12 mouse cellular contexts compared by ENCODE assay signal in genomic region chr2:151609974-151610373, GRCm38 (mm10). TPM values are rescaled to one million over a fixed set of nuclear protein-coding genes. Genes with fewer than 3 reads are reported as not detected.
DNase-seq lines count a peak whose midpoint lies in the region; ATAC-seq and TF ChIP-seq lines count a peak whose summit lies in the region.
"Had no signal": no experiment of that assay in that cellular context is flagged by ENCODE, and none has a peak within 500 bp of the region (broad histone marks: within the 10 kb centered on the region; RNA-seq: fewer than 3 reads in every experiment).

No protein-coding gene starts in this region.

- no peaks in the 10 kb centered on the region for H3K27me3 ChIP-seq in hindbrain, embryonic 13.5 days
- H3K27me3 ChIP-seq in hindbrain, embryonic 16.5 days (replicated peaks; ENCODE audit: control insufficient read depth, insufficient read depth, low read length), result no peaks in the 10 kb centered on the region
- H3K27me3 ChIP-seq in midbrain, embryonic 12.5 days, result no peaks in the 10 kb centered on the region
- H3K27me3 ChIP-seq in midbrain, embryonic 10.5 days (ENCODE audit: low read depth, poor library complexity, severe bottlenecking), result no peaks in the 10 kb centered on the region
- H3K27me3 ChIP-seq in forebrain, embryonic 11.5 days (ENCODE audit: control insufficient read depth, insufficient read depth, low read length), result no peaks in the 10 kb centered on the region

- H3K4me2 ChIP-seq in hindbrain, embryonic 13.5 days, result no peak overlapping the region
- no peak overlapping the region for H3K4me2 ChIP-seq in hindbrain, embryonic 16.5 days (ENCODE audit: low read length)
- no peak overlapping the region for H3K4me2 ChIP-seq in midbrain, embryonic 12.5 days (replicated peaks)
- no peak overlapping the region for H3K4me2 ChIP-seq in forebrain, embryonic 11.5 days (ENCODE audit: low read depth, low read length, severe bottlenecking)
- H3K4me2 ChIP-seq: heart, embryonic 15.5 days had no signal

- H3K27ac ChIP-seq in hindbrain, embryonic 13.5 days, result peak overlapping the region; percentile 36
- H3K27ac ChIP-seq in hindbrain, embryonic 16.5 days (ENCODE audit: low read depth, low read length), result no peak overlapping the region
- no peak overlapping the region for H3K27ac ChIP-seq in midbrain, embryonic 12.5 days (replicated peaks)
- no peak overlapping the region for H3K27ac ChIP-seq in midbrain, embryonic 10.5 days (replicated peaks)
- H3K27ac ChIP-seq in forebrain, embryonic 11.5 days (ENCODE audit: low read depth, low read length), result no peak overlapping the region
- H3K27ac ChIP-seq: heart, embryonic 15.5 days had no signal

- TF ChIP-seq POLR2A in brain, embryonic 14.5 days (IDR thresholded peaks at IDR 0.05; ENCODE audit: borderline replicate concordance, extremely low read depth, insufficient read depth, insufficient read length, poor library complexity, severe bottlenecking), result no peak

- peak; percentile 19; the same call in 1 of the 2 replicates for ATAC-seq in hindbrain, embryonic 13.5 days (ENCODE audit: low FRiP score)
- ATAC-seq in hindbrain, embryonic 16.5 days, result no peak
- peak; percentile 36; the same call in 1 of the 2 replicates for ATAC-seq in midbrain, embryonic 12.5 days (ENCODE audit: low FRiP score, low read depth)
- no peak for ATAC-seq in forebrain, embryonic 11.5 days (replicated peaks; ENCODE audit: low FRiP score)

- peak overlapping the region; percentile 14; the same call in 1 of the 2 replicates for H3K9ac ChIP-seq in hindbrain, embryonic 13.5 days
- no peak overlapping the region for H3K9ac ChIP-seq in hindbrain, embryonic 16.5 days (ENCODE audit: low read depth, low read length)
- 0 out of 2 replicates have a peak overlapping the region, but pooled peaks have one; percentile 16 for H3K9ac ChIP-seq in midbrain, embryonic 12.5 days (replicated peaks)
- H3K9ac ChIP-seq in forebrain, embryonic 11.5 days (ENCODE audit: low read length), result no peak overlapping the region
- H3K9ac ChIP-seq: heart, embryonic 15.5 days had no signal

- no peak overlapping the region for H3K4me3 ChIP-seq in hindbrain, embryonic 13.5 days
- H3K4me3 ChIP-seq in hindbrain, embryonic 16.5 days (ENCODE audit: low read length), result no peak overlapping the region
- H3K4me3 ChIP-seq in midbrain, embryonic 12.5 days, result no peak overlapping the region
- H3K4me3 ChIP-seq in midbrain, embryonic 10.5 days, result no peak overlapping the region
- H3K4me3 ChIP-seq in forebrain, embryonic 11.5 days (ENCODE audit: low read depth, low read length), result no peak overlapping the region
- H3K4me3 ChIP-seq: heart, embryonic 15.5 days had no signal

- no peaks in the 10 kb centered on the region; the same call in 1 of the 2 replicates for H3K36me3 ChIP-seq in hindbrain, embryonic 13.5 days
- no peaks in the 10 kb centered on the region for H3K36me3 ChIP-seq in hindbrain, embryonic 16.5 days (ENCODE audit: control insufficient read depth, insufficient read depth, low read length)
- no peaks in the 10 kb centered on the region for H3K36me3 ChIP-seq in midbrain, embryonic 12.5 days
- no peaks in the 10 kb centered on the region for H3K36me3 ChIP-seq in midbrain, embryonic 10.5 days
- no peaks in the 10 kb centered on the region for H3K36me3 ChIP-seq in forebrain, embryonic 11.5 days (ENCODE audit: control insufficient read depth, insufficient read depth, low read length)
- H3K36me3 ChIP-seq: heart, embryonic 15.5 days had no signal

- DNase-seq in midbrain, embryonic 10.5 days (ENCODE audit: low spot score), result no peak
- peak; percentile 62 for DNase-seq in brain, embryonic 14.5 days (ENCODE audit: low read depth)
- DNase-seq in retina, postnatal 1 day, result peak; percentile 70
- no peak for DNase-seq in forebrain, embryonic 11.5 days (ENCODE audit: low spot score)
- no peak for DNase-seq in urinary bladder, postnatal 14 days (ENCODE audit: low spot score)
- DNase-seq: cerebellum, adult 2 months; liver; lung, postnatal 4 days had no signal

- H3K9me3 ChIP-seq in hindbrain, embryonic 13.5 days, result no peaks in the 10 kb centered on the region
- no peaks in the 10 kb centered on the region for H3K9me3 ChIP-seq in hindbrain, embryonic 16.5 days (ENCODE audit: control insufficient read depth, low read length)
- H3K9me3 ChIP-seq in midbrain, embryonic 12.5 days, result no peaks in the 10 kb centered on the region
- H3K9me3 ChIP-seq in midbrain, embryonic 10.5 days (replicated peaks), result no peaks in the 10 kb centered on the region
- no peaks in the 10 kb centered on the region for H3K9me3 ChIP-seq in forebrain, embryonic 11.5 days (ENCODE audit: control insufficient read depth, low read length)
- H3K9me3 ChIP-seq: heart, embryonic 15.5 days had no signal

- 21% methylated on average over 3 of the region's 3 CpGs for WGBS in hindbrain, embryonic 13.5 days
- 19% methylated on average over 3 of the region's 3 CpGs for WGBS in hindbrain, embryonic 16.5 days
- 58% methylated on average over 3 of the region's 3 CpGs for WGBS in midbrain, embryonic 12.5 days
- WGBS in midbrain, embryonic 10.5 days, result 47% methylated on average over 3 of the region's 3 CpGs
- 60% methylated on average over 3 of the region's 3 CpGs for WGBS in forebrain, embryonic 11.5 days

- H3K4me1 ChIP-seq in hindbrain, embryonic 13.5 days (replicated peaks), result peaks cover 25% of the 10 kb centered on the region
- H3K4me1 ChIP-seq in hindbrain, embryonic 16.5 days (ENCODE audit: control insufficient read depth, insufficient read depth, low read depth, low read length), result peaks cover 9% of the 10 kb centered on the region
- peaks cover 16% of the 10 kb centered on the region for H3K4me1 ChIP-seq in midbrain, embryonic 12.5 days
- peaks cover 24% of the 10 kb centered on the region for H3K4me1 ChIP-seq in midbrain, embryonic 10.5 days
- H3K4me1 ChIP-seq in forebrain, embryonic 11.5 days (replicated peaks; ENCODE audit: control insufficient read depth, insufficient read depth, low read length), result 0 out of 2 replicates have a peak, but pooled peaks cover 4% of the 10 kb centered on the region
- H3K4me1 ChIP-seq: heart, embryonic 15.5 days had no signal

- TF ChIP-seq CTCF in brain, embryonic 14.5 days (IDR thresholded peaks at IDR 0.05; ENCODE audit: borderline replicate concordance, extremely low read depth, insufficient read depth, insufficient read length), result no peak

RNA-seq across cellular contexts. Expression of gene Snph, which starts 22.4 kb away (rescaled TPM):
- polyA plus RNA-seq in hindbrain, embryonic 13.5 days (2015; fragmentation: Nextera tagmentation; extraction: Ambion mirVana), result 14.1 and 16.6 TPM in 2 replicates
- 24.8 and 28.3 TPM in 2 replicates for polyA plus RNA-seq in hindbrain, embryonic 16.5 days (2015; fragmentation: Nextera tagmentation; extraction: Ambion mirVana)
- polyA plus RNA-seq in midbrain, embryonic 12.5 days (2016; fragmentation: Nextera tagmentation; extraction: Ambion mirVana), result 5.5 and 6.3 TPM in 2 replicates
- 1.3 and 2.1 TPM in 2 replicates for polyA plus RNA-seq in midbrain, embryonic 10.5 days (2016; fragmentation: Nextera tagmentation; extraction: Ambion mirVana)
- polyA plus RNA-seq in brain, embryonic 14.5 days (2012; rRNA removed), result 13.8 and 27.0 TPM in 2 replicates
- polyA plus RNA-seq in forebrain, embryonic 11.5 days (2014; fragmentation: Nextera tagmentation; extraction: Ambion mirVana), result 2.4 and 3.6 TPM in 2 replicates

RNA-seq across cellular contexts. Expression of gene Sdcbp2, which starts 37.6 kb away (rescaled TPM):
- 0.54 and 0.90 TPM in 2 replicates for polyA plus RNA-seq in hindbrain, embryonic 13.5 days (2015; fragmentation: Nextera tagmentation; extraction: Ambion mirVana)
- 0.58 and 0.70 TPM in 2 replicates for polyA plus RNA-seq in hindbrain, embryonic 16.5 days (2015; fragmentation: Nextera tagmentation; extraction: Ambion mirVana)
- polyA plus RNA-seq in midbrain, embryonic 12.5 days (2016; fragmentation: Nextera tagmentation; extraction: Ambion mirVana), result 0.33 and 0.50 TPM in 2 replicates
- polyA plus RNA-seq in midbrain, embryonic 10.5 days (2016; fragmentation: Nextera tagmentation; extraction: Ambion mirVana), result 0.84 and 0.93 TPM in 2 replicates
- 1.1 TPM in 2 replicates for polyA plus RNA-seq in brain, embryonic 14.5 days (2012; rRNA removed)
- 0.44 and 0.83 TPM in 2 replicates for polyA plus RNA-seq in forebrain, embryonic 11.5 days (2014; fragmentation: Nextera tagmentation; extraction: Ambion mirVana)

RNA-seq across cellular contexts. Expression of gene Rad21l, which starts 58.4 kb away (rescaled TPM):
- polyA plus RNA-seq in hindbrain, embryonic 13.5 days (2015; fragmentation: Nextera tagmentation; extraction: Ambion mirVana), result 0.19 TPM in 1 of 2 replicates, not detected in the other
- polyA plus RNA-seq in hindbrain, embryonic 16.5 days (2015; fragmentation: Nextera tagmentation; extraction: Ambion mirVana), result 0.15 and 0.28 TPM in 2 replicates
- polyA plus RNA-seq in midbrain, embryonic 12.5 days (2016; fragmentation: Nextera tagmentation; extraction: Ambion mirVana), result not detected in 2 replicates
- polyA plus RNA-seq in midbrain, embryonic 10.5 days (2016; fragmentation: Nextera tagmentation; extraction: Ambion mirVana), result 0.06 TPM in 1 of 2 replicates, not detected in the other
- 0.18 TPM in 1 of 2 replicates, not detected in the other for polyA plus RNA-seq in brain, embryonic 14.5 days (2012; rRNA removed)
- not detected in 2 replicates for polyA plus RNA-seq in forebrain, embryonic 11.5 days (2014; fragmentation: Nextera tagmentation; extraction: Ambion mirVana)
- polyA plus RNA-seq: heart, embryonic 15.5 days had no signal

Comparison
In these comparisons a context has a peak if more than half of its experiments do, and no peak if none do; other contexts are left out.
1. ATAC-seq: peak in hindbrain, embryonic 13.5 days (single experiment) and midbrain, embryonic 12.5 days (single experiment); none in hindbrain, embryonic 16.5 days (single experiment) and forebrain, embryonic 11.5 days (single experiment).
2. H3K9ac ChIP-seq: peak in hindbrain, embryonic 13.5 days (single experiment) and midbrain, embryonic 12.5 days (single experiment); none in hindbrain, embryonic 16.5 days (single experiment) and forebrain, embryonic 11.5 days (single experiment).
3. DNase-seq: peak in brain, embryonic 14.5 days (single experiment) and retina, postnatal 1 day (single experiment); none in midbrain, embryonic 10.5 days (single experiment), forebrain, embryonic 11.5 days (single experiment) and urinary bladder, postnatal 14 days (single experiment).